Mouse (Mus musculus): Measurements from ENCODE around the gene Irs3. TPM values are rescaled to one million over a fixed set of nuclear protein-coding genes. Genes with fewer than 3 reads are reported as not detected.
"Not testable (repeated sequence)": the region's sequence is repeated elsewhere in the genome, so short reads cannot be mapped to it uniquely, and the experiment has no call there.

Irs3 gene
- polyA plus RNA-seq, 1 experiment from 2014 or later: 0.15 TPM

DNA sequence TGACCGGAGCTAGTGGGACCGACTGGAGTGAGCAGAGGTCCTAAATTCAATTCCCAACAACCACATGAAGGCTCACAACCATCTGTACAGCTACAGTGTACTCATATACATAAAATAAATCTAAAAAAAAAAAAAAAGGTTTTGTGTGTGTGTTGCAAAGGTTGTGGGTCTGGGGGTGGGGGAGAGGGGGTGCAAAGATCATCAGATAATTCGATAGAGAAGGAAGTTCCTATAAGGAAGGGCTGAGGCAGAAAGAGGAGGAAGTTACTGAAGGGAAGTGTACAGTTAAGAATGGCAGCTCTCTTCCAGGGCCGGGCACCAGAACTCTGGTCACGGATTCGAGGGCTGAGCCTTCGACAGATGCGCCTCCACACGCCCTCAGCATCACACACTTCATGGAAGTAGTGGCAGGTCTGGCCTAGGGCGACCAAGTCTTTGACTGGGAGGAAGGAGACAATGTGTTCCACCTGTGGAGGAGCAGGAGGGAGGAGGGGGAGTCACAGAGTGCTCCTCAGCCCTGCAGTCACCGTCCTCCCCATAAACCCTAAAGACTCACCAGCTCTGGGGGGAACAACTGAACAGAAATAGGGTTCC, 21.5 kb downstream of the Irs3 start:
- H3K4me3 ChIP-seq (ENCODE audit: low read depth, low read length): no peak overlapping the region
- no peak overlapping the region for H3K9ac ChIP-seq (ENCODE audit: low read depth, low read length)
- 37% methylated on average over 11 of the region's 11 CpGs for WGBS (ENCODE audit: insufficient replicate concordance)
- H3K9me3 ChIP-seq (replicated peaks; ENCODE audit: control insufficient read depth, low read length): no peaks in the 10 kb centered on the region
- no peak overlapping the region for H3K27ac ChIP-seq (ENCODE audit: low read length)
- H3K4me1 ChIP-seq (ENCODE audit: control insufficient read depth, low read depth, low read length): peaks cover 7% of the 10 kb centered on the region
- no peaks in the 10 kb centered on the region for H3K27me3 ChIP-seq (ENCODE audit: control insufficient read depth, insufficient read depth, low read depth, low read length)
- H3K36me3 ChIP-seq (ENCODE audit: control insufficient read depth, insufficient read depth): no peaks in the 10 kb centered on the region
- H3K4me2 ChIP-seq (ENCODE audit: low read depth, low read length): no peak overlapping the region
- no peak for ATAC-seq (ENCODE audit: low read depth)

- no peaks in the 10 kb centered on the region for H3K36me3 ChIP-seq (ENCODE audit: control insufficient read depth, insufficient read depth)
- no peak for ATAC-seq (ENCODE audit: low read depth)
- no peak overlapping the region for H3K4me3 ChIP-seq (ENCODE audit: low read depth, low read length)
- no peaks in the 10 kb centered on the region for H3K27me3 ChIP-seq (ENCODE audit: control insufficient read depth, insufficient read depth, low read depth, low read length)
- H3K27ac ChIP-seq (ENCODE audit: low read length): no peak overlapping the region
- no peaks in the 10 kb centered on the region for H3K9me3 ChIP-seq (replicated peaks; ENCODE audit: control insufficient read depth, low read length)
- no peak overlapping the region for H3K9ac ChIP-seq (ENCODE audit: low read depth, low read length)
- peaks cover 10% of the 10 kb centered on the region for H3K4me1 ChIP-seq (ENCODE audit: control insufficient read depth, low read depth, low read length)
- no peak overlapping the region for H3K4me2 ChIP-seq (ENCODE audit: low read depth, low read length)
- 71% methylated on average over 7 of the region's 7 CpGs for WGBS (ENCODE audit: insufficient replicate concordance)
Observed at GRCm38 (mm10) chr5:137615347-137615746, 30.2 kb downstream of the Irs3 start.

GRCm38 (mm10) chr5:137614921-137615320, 30.6 kb downstream of the Irs3 start:
- ATAC-seq (ENCODE audit: low read depth); H3K4me3 ChIP-seq (ENCODE audit: low read depth, low read length); H3K27ac ChIP-seq (ENCODE audit: low read length); H3K9ac ChIP-seq (ENCODE audit: low read depth, low read length); H3K9me3 ChIP-seq (replicated peaks; ENCODE audit: control insufficient read depth, low read length); H3K4me2 ChIP-seq (ENCODE audit: low read depth, low read length); H3K36me3 ChIP-seq (ENCODE audit: control insufficient read depth, insufficient read depth); H3K27me3 ChIP-seq (ENCODE audit: control insufficient read depth, insufficient read depth, low read depth, low read length): not testable (repeated sequence)
- 81% methylated on average over 2 of the region's 2 CpGs for WGBS (ENCODE audit: insufficient replicate concordance)
- peaks cover 13% of the 10 kb centered on the region for H3K4me1 ChIP-seq (ENCODE audit: control insufficient read depth, low read depth, low read length)

DNA sequence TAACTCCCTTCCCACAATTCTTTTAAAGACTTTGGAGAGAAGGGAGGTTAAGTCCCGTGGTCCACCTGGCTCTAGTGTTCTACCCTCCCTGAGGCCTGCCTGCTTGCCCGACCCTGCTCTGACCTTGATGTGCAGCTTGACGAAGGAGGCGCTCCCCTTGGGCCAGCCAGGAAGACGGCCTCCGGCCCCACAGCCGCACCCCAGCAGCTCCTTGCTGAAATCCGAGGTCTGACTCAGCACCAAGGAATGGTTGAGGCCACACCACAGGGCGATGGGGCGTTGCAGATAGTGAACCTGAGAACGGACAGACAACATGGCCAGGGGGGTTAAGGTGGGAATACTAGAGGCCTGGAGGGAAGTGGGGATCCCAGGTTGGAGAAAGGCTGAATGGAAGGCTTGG, 32.0 kb downstream of the Irs3 start, which contains the start of gene Pcolce:
TSS of gene Pcolce (minus strand) at position 235 of the 400 bp plus-strand sequence.
- no peak for ATAC-seq (ENCODE audit: low read depth)
- H3K4me3 ChIP-seq (ENCODE audit: low read depth, low read length): no peak within 1 kb of the TSS
- H3K9me3 ChIP-seq (replicated peaks; ENCODE audit: control insufficient read depth, low read length): no peaks in the 10 kb centered on the region
- H3K4me1 ChIP-seq (ENCODE audit: control insufficient read depth, low read depth, low read length): peaks cover 15% of the 10 kb centered on the region
- H3K36me3 ChIP-seq (ENCODE audit: control insufficient read depth, insufficient read depth): no peaks in the 10 kb centered on the region
- H3K27ac ChIP-seq (ENCODE audit: low read length): no peak within 1 kb of the TSS
- no peaks in the 10 kb centered on the region for H3K27me3 ChIP-seq (ENCODE audit: control insufficient read depth, insufficient read depth, low read depth, low read length)
- 47% methylated on average over 11 of the region's 11 CpGs for WGBS (ENCODE audit: insufficient replicate concordance)
- H3K9ac ChIP-seq (ENCODE audit: low read depth, low read length): no peak within 1 kb of the TSS
- no peak within 1 kb of the TSS for H3K4me2 ChIP-seq (ENCODE audit: low read depth, low read length)

DNA sequence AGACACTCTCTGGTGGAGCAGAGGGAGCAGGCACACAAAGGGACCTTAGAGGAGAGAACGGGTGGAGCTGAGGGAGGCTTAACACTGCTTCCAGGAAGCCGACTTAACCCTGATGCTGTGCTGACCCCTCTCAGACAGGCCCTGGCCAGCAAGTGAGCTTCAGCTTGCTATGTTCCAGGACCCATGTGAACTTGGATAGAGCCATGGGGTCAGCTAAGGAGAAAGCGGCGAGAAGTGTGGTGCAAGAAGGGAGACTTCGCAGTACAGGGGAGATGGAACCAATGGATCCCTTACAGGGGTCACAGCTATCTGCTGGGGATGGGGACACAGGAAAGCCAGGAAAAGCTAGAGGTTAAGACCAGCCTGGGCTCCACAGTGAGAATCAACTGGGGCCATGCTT, 32.4 kb downstream of the Irs3 start:
- no peak overlapping the region for H3K9ac ChIP-seq (ENCODE audit: low read depth, low read length)

GRCm38 (mm10) chr5:137611245-137611602, 34.3 kb downstream of the Irs3 start:
- ATAC-seq (ENCODE audit: low read depth): no peak
- H3K9me3 ChIP-seq (replicated peaks; ENCODE audit: control insufficient read depth, low read length): no peaks in the 10 kb centered on the region
- no peak overlapping the region for H3K4me3 ChIP-seq (ENCODE audit: low read depth, low read length)
- H3K27me3 ChIP-seq (ENCODE audit: control insufficient read depth, insufficient read depth, low read depth, low read length): no peaks in the 10 kb centered on the region
- 19% methylated on average over 6 of the region's 6 CpGs for WGBS (ENCODE audit: insufficient replicate concordance)
- peak overlapping the region; percentile 11; the same call in 1 of the 2 replicates for H3K4me2 ChIP-seq (ENCODE audit: low read depth, low read length)
- no peaks in the 10 kb centered on the region for H3K36me3 ChIP-seq (ENCODE audit: control insufficient read depth, insufficient read depth)
- peaks cover 15% of the 10 kb centered on the region for H3K4me1 ChIP-seq (ENCODE audit: control insufficient read depth, low read depth, low read length)
- peak overlapping the region; percentile 61 for H3K27ac ChIP-seq (ENCODE audit: low read length)
- peak overlapping the region; percentile 15; the same call in 1 of the 2 replicates for H3K9ac ChIP-seq (ENCODE audit: low read depth, low read length)

More for the DNA sequence above, 32.4 kb downstream of the Irs3 start:
- Histone ChIP-seq H3K4me3 (ENCODE audit: low read depth, low read length) (no peak overlapping the region), H3K27ac (ENCODE audit: low read length) (no peak overlapping the region), H3K36me3 (ENCODE audit: control insufficient read depth, insufficient read depth) (no peaks in the 10 kb centered on the region), H3K4me1 (ENCODE audit: control insufficient read depth, low read depth, low read length) (peaks cover 15% of the 10 kb centered on the region), H3K27me3 (ENCODE audit: control insufficient read depth, insufficient read depth, low read depth, low read length) (no peaks in the 10 kb centered on the region), H3K9me3 (replicated peaks; ENCODE audit: control insufficient read depth, low read length) (no peaks in the 10 kb centered on the region), H3K4me2 (ENCODE audit: low read depth, low read length) (no peak overlapping the region)
- WGBS (ENCODE audit: insufficient replicate concordance): 71% methylated on average over 5 of the region's 5 CpGs
- ATAC-seq (ENCODE audit: low read depth): no peak

GRCm38 (mm10) chr5:137610548-137611244, 34.8 kb downstream of the Irs3 start:
- no peaks in the 10 kb centered on the region for H3K27me3 ChIP-seq (ENCODE audit: control insufficient read depth, insufficient read depth, low read depth, low read length)
- no peak overlapping the region for H3K4me3 ChIP-seq (ENCODE audit: low read depth, low read length)
- ATAC-seq (ENCODE audit: low read depth): no peak; the same call in 1 of the 2 replicates
- H3K4me1 ChIP-seq (ENCODE audit: control insufficient read depth, low read depth, low read length): peaks cover 19% of the 10 kb centered on the region
- no peaks in the 10 kb centered on the region for H3K36me3 ChIP-seq (ENCODE audit: control insufficient read depth, insufficient read depth)
- H3K9me3 ChIP-seq (replicated peaks; ENCODE audit: control insufficient read depth, low read length): no peaks in the 10 kb centered on the region
- H3K27ac ChIP-seq (ENCODE audit: low read length): peak overlapping the region; percentile 61
- H3K4me2 ChIP-seq (ENCODE audit: low read depth, low read length): peak overlapping the region; percentile 11; the same call in 1 of the 2 replicates
- 42% methylated on average over 12 of the region's 12 CpGs for WGBS (ENCODE audit: insufficient replicate concordance)
- H3K9ac ChIP-seq (ENCODE audit: low read depth, low read length): peak overlapping the region; percentile 15; the same call in 1 of the 2 replicates

- H3K4me3 ChIP-seq (ENCODE audit: low read depth, low read length): no peak overlapping the region
- H3K27ac ChIP-seq (ENCODE audit: low read length): no peak overlapping the region
- no peak for ATAC-seq (ENCODE audit: low read depth)
- no peaks in the 10 kb centered on the region for H3K27me3 ChIP-seq (ENCODE audit: control insufficient read depth, insufficient read depth, low read depth, low read length)
- peaks cover 25% of the 10 kb centered on the region for H3K4me1 ChIP-seq (ENCODE audit: control insufficient read depth, low read depth, low read length)
- 72% methylated on average over 4 of the region's 4 CpGs for WGBS (ENCODE audit: insufficient replicate concordance)
- no peaks in the 10 kb centered on the region for H3K36me3 ChIP-seq (ENCODE audit: control insufficient read depth, insufficient read depth)
- H3K9me3 ChIP-seq (replicated peaks; ENCODE audit: control insufficient read depth, low read length): no peaks in the 10 kb centered on the region
- H3K4me2 ChIP-seq (ENCODE audit: low read depth, low read length): no peak overlapping the region
- no peak overlapping the region for H3K9ac ChIP-seq (ENCODE audit: low read depth, low read length)
Observed at GRCm38 (mm10) chr5:137610056-137610455, 35.5 kb downstream of the Irs3 start.

GRCm38 (mm10) chr5:137609292-137609691, 36.2 kb downstream of the Irs3 start:
- H3K27ac ChIP-seq (ENCODE audit: low read length): no peak overlapping the region
- WGBS (ENCODE audit: insufficient replicate concordance): 61% methylated on average over 3 of the region's 3 CpGs
- H3K27me3 ChIP-seq (ENCODE audit: control insufficient read depth, insufficient read depth, low read depth, low read length): no peaks in the 10 kb centered on the region
- H3K9me3 ChIP-seq (replicated peaks; ENCODE audit: control insufficient read depth, low read length): no peaks in the 10 kb centered on the region
- H3K4me1 ChIP-seq (ENCODE audit: control insufficient read depth, low read depth, low read length): peaks cover 27% of the 10 kb centered on the region
- no peaks in the 10 kb centered on the region for H3K36me3 ChIP-seq (ENCODE audit: control insufficient read depth, insufficient read depth)
- no peak for ATAC-seq (ENCODE audit: low read depth)
- H3K9ac ChIP-seq (ENCODE audit: low read depth, low read length): no peak overlapping the region
- H3K4me2 ChIP-seq (ENCODE audit: low read depth, low read length): no peak overlapping the region
- no peak overlapping the region for H3K4me3 ChIP-seq (ENCODE audit: low read depth, low read length)

Data from liver, embryonic 16.5 days (tissue).